Mouse (Mus musculus): ENCODE data around the gene Ifitm7. TPM values are rescaled to one million over a fixed set of nuclear protein-coding genes. Genes with fewer than 3 reads are reported as not detected.

Ifitm7 gene
- total and polyA plus RNA-seq, 2 experiments from 2014 or later = 0.36 to 0.48 TPM

DNA sequence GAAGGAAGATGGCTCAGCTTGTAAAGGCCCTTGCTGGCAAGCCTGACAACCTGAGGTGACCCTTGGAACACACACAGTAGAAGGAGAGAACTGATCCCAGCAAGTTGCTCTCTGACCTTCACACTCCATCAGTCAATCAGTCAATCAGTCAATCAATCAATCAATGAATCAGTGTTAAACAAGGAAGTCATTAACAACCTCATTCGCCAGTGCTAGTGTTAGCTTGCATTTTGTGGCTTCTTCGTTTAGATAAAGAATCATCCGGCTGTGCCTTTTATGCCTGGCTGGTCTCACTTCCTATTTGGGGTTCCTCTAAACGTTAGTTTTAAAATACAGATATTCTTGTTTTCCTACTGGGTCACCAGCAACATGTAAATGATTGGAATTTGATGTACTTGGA, 42.5 kb downstream of the Ifitm7 start:
- no peaks in the 10 kb centered on the region for H3K27me3 ChIP-seq (ENCODE audit: insufficient read depth, low read length)
- H3K36me3 ChIP-seq (ENCODE audit: insufficient read depth) = 0 out of 2 replicates have a peak, but pooled peaks cover 4% of the 10 kb centered on the region
- H3K9me3 ChIP-seq (ENCODE audit: low read length) = no peaks in the 10 kb centered on the region
- no peak overlapping the region for H3K4me2 ChIP-seq (ENCODE audit: low read depth)
- no peak for TF ChIP-seq CTCF (IDR thresholded peaks at IDR 0.05; ENCODE audit: low read depth)
- no peak overlapping the region for H3K27ac ChIP-seq (ENCODE audit: low read depth, low read length)
- H3K9ac ChIP-seq = no peak overlapping the region
- peaks cover 8% of the 10 kb centered on the region; the same call in 1 of the 2 replicates for H3K4me1 ChIP-seq (ENCODE audit: insufficient read depth)
- H3K4me3 ChIP-seq (ENCODE audit: low read depth, low read length) = no peak overlapping the region
- ATAC-seq (no peak), DNase-seq (no peak)
- 68% methylated on average over 4 of the region's 4 CpGs for WGBS

GRCm38 (mm10) chr16:13940847-13941395, 45.8 kb downstream of the Ifitm7 start:
- Histone ChIP-seq H3K4me1 (ENCODE audit: insufficient read depth) (peaks cover 8% of the 10 kb centered on the region; the same call in 1 of the 2 replicates), H3K4me2 (ENCODE audit: low read depth) (peak overlapping the region; percentile 97), H3K27me3 (ENCODE audit: insufficient read depth, low read length) (no peaks in the 10 kb centered on the region), H3K27ac (ENCODE audit: low read depth, low read length) (peak overlapping the region; percentile 5; the same call in 1 of the 2 replicates), H3K36me3 (ENCODE audit: insufficient read depth) (no peaks in the 10 kb centered on the region), H3K9ac (peak overlapping the region; percentile 73), H3K4me3 (ENCODE audit: low read depth, low read length) (peak overlapping the region; percentile 62), H3K9me3 (ENCODE audit: low read length) (no peaks in the 10 kb centered on the region)
- TF ChIP-seq CTCF (IDR thresholded peaks at IDR 0.05; ENCODE audit: low read depth) = no peak
- WGBS = 4% methylated on average over 34 of the region's 34 CpGs
- no peak for DNase-seq
- ATAC-seq = peak; percentile 81

GRCm38 (mm10) chr16:13940139-13940846, 46.4 kb downstream of the Ifitm7 start:
- Histone ChIP-seq H3K9ac (peak overlapping the region; percentile 73), H3K4me1 (ENCODE audit: insufficient read depth) (peaks cover 8% of the 10 kb centered on the region; the same call in 1 of the 2 replicates), H3K4me3 (ENCODE audit: low read depth, low read length) (peak overlapping the region; percentile 62), H3K4me2 (ENCODE audit: low read depth) (peak overlapping the region; percentile 97), H3K27ac (ENCODE audit: low read depth, low read length) (peak overlapping the region; percentile 5; the same call in 1 of the 2 replicates), H3K36me3 (ENCODE audit: insufficient read depth) (no peaks in the 10 kb centered on the region), H3K27me3 (ENCODE audit: insufficient read depth, low read length) (no peaks in the 10 kb centered on the region), H3K9me3 (ENCODE audit: low read length) (no peaks in the 10 kb centered on the region)
- ATAC-seq (peak; percentile 100), DNase-seq (peak; percentile 85)
- 6% methylated on average over 28 of the region's 28 CpGs for WGBS
- no peak for TF ChIP-seq CTCF (IDR thresholded peaks at IDR 0.05; ENCODE audit: low read depth)

Other genes with a start within 250 kb of the Ifitm7 start
- 89.7 and 104 TPM in 2 replicates for gene Rrn3, start 206.2 kb downstream of the Ifitm7 start, total RNA-seq (2014; rRNA removed)
- gene Rrn3, start 206.2 kb downstream of the Ifitm7 start, polyA plus RNA-seq (2015; fragmentation: Nextera tagmentation; extraction: Ambion mirVana) = 70.0 and 80.7 TPM in 2 replicates
- 163 and 181 TPM in 2 replicates for gene Ntan1, start 168.0 kb downstream of the Ifitm7 start, total RNA-seq (2014; rRNA removed)
- gene Ntan1, start 168.0 kb downstream of the Ifitm7 start, polyA plus RNA-seq (2015; fragmentation: Nextera tagmentation; extraction: Ambion mirVana) = 231 and 254 TPM in 2 replicates
- gene Pdxdc1, start 83.8 kb downstream of the Ifitm7 start, total RNA-seq (2014; rRNA removed) = 67.4 and 70.8 TPM in 2 replicates
- gene Pdxdc1, start 83.8 kb downstream of the Ifitm7 start, polyA plus RNA-seq (2015; fragmentation: Nextera tagmentation; extraction: Ambion mirVana) = 54.4 and 60.2 TPM in 2 replicates
- gene Mpv17l, start 83.7 kb downstream of the Ifitm7 start, total RNA-seq (2014; rRNA removed) = 43.7 and 44.3 TPM in 2 replicates
- 34.6 and 46.1 TPM in 2 replicates for gene Mpv17l, start 83.7 kb downstream of the Ifitm7 start, polyA plus RNA-seq (2015; fragmentation: Nextera tagmentation; extraction: Ambion mirVana)
- 165 and 188 TPM in 2 replicates for gene 2900011O08Rik, start 284 bp downstream of the Ifitm7 start, total RNA-seq (2014; rRNA removed)
- gene 2900011O08Rik, start 284 bp downstream of the Ifitm7 start, polyA plus RNA-seq (2015; fragmentation: Nextera tagmentation; extraction: Ambion mirVana) = 194 and 213 TPM in 2 replicates
- 11.9 and 14.1 TPM in 2 replicates for gene Nde1, start 176.4 kb upstream of the Ifitm7 start, total RNA-seq (2014; rRNA removed)
- 15.2 and 17.7 TPM in 2 replicates for gene Nde1, start 176.4 kb upstream of the Ifitm7 start, polyA plus RNA-seq (2015; fragmentation: Nextera tagmentation; extraction: Ambion mirVana)
- gene Marf1, start 176.5 kb upstream of the Ifitm7 start, total RNA-seq (2014; rRNA removed) = 22.4 and 26.4 TPM in 2 replicates
- gene Marf1, start 176.5 kb upstream of the Ifitm7 start, polyA plus RNA-seq (2015; fragmentation: Nextera tagmentation; extraction: Ambion mirVana) = 6.5 and 8.6 TPM in 2 replicates

All from forebrain, postnatal 0 days (tissue).